Mouse (Mus musculus) midbrain, postnatal 0 days (tissue): ENCODE measurements around the gene Sec24c. TPM values are rescaled to one million over a fixed set of nuclear protein-coding genes. Genes with fewer than 3 reads are reported as not detected.

Source experiments
- ATAC-seq: fragments of 200-750 bp; cut with Nextera tagmentation; 2 replicates; pipeline ENCODE4 v1.8.0; 2017; ENCODE audit warnings: moderate number of reproducible peaks, mild to moderate bottlenecking, moderate TSS enrichment, moderate library complexity; ENCODE audit not compliant: low FRiP score
- DNase-seq: peaks from one replicate; pipeline ENCODE4 v3.0.0-alpha.2; 2015; ENCODE audit warnings: low spot score
- H3K27ac ChIP-seq: fragments of 300-500 bp; sonication (generic); 2 replicates; pipeline ENCODE4 v1.5.1; 2014; ENCODE audit warnings: low read depth, mild to moderate bottlenecking, low read length, mixed read lengths
- H3K27me3 ChIP-seq: fragments of 300-500 bp; sonication (generic); 2 replicates; pipeline ENCODE4 v1.6.1; 2014; ENCODE audit warnings: low read length, control low read depth, mixed read lengths; ENCODE audit not compliant: insufficient read depth
- H3K36me3 ChIP-seq: fragments of 300-500 bp; sonication (generic); 2 replicates; pipeline ENCODE4 v1.6.1; 2014; ENCODE audit warnings: low read length, control low read depth, mixed read lengths; ENCODE audit not compliant: insufficient read depth
- H3K4me1 ChIP-seq: fragments of 300-500 bp; sonication (generic); 2 replicates; pipeline ENCODE4 v1.6.1; 2014; ENCODE audit warnings: mild to moderate bottlenecking, control low read depth, antibody characterized with exemption, low read length, mixed read lengths; ENCODE audit not compliant: insufficient read depth
- H3K4me2 ChIP-seq: fragments of 300-500 bp; sonication (generic); 2 replicates; pipeline ENCODE4 v1.6.1; 2014; ENCODE audit warnings: low read depth, mild to moderate bottlenecking, low read length, mixed read lengths; ENCODE audit not compliant: poor library complexity, severe bottlenecking
- H3K4me3 ChIP-seq: fragments of 300-500 bp; sonication (generic); 2 replicates; pipeline ENCODE4 v1.5.1; 2014; ENCODE audit warnings: low read depth, mild to moderate bottlenecking, low read length, moderate library complexity
- H3K9ac ChIP-seq: fragments of 300-500 bp; sonication (generic); replicated peaks from 2 replicates; pipeline ENCODE4 v1.6.1; 2014; ENCODE audit warnings: mild to moderate bottlenecking, low read length, moderate library complexity, mixed read lengths; ENCODE audit not compliant: poor library complexity, severe bottlenecking
- H3K9me3 ChIP-seq: fragments of 300-500 bp; sonication (generic); 2 replicates; pipeline ENCODE4 v1.6.1; 2016; ENCODE audit warnings: low read length, control low read depth
- CTCF ChIP-seq: IDR thresholded peaks from 2 replicates; pipeline ENCODE4 v1.5.1; 2016; ENCODE audit warnings: antibody characterized with exemption, mild to moderate bottlenecking
- WGBS: fragments of 180-500 bp; shearing (Covaris S2); extraction: QIAGEN DNeasy Blood & Tissue Kit; methylation state at CpG from one replicate; pipeline ENCODE4 v1.1.7; 2014; 5-methylcytosine and 5-hydroxymethylcytosine counted together
- polyA plus RNA-seq: library from polyadenylated mRNA; unstranded; fragments of >200 nt; fragmentation: Nextera tagmentation; extraction: Ambion mirVana; gene quantifications from 2 replicates; pipeline ENCODE4 v1.2.1, GENCODE M21; 2015
- total RNA-seq: library from RNA; depleted of rRNA; stranded (reverse); fragments of >200 nt; gene quantifications from 2 replicates; pipeline ENCODE4 v1.2.3, GENCODE M21; 2014

Sec24c gene
- total and polyA plus RNA-seq, 2 experiments from 2014 or later = 63.7 to 141 TPM

GRCm38 (mm10) chr14:20637818-20638574 is 36.1 kb upstream of the Sec24c start:
- Histone ChIP-seq H3K27me3 (no peaks in the 10 kb centered on the region), H3K27ac (no peak overlapping the region), H3K4me3 (no peak overlapping the region), H3K9ac (no peak overlapping the region), H3K4me1 (0 out of 2 replicates have a peak, but pooled peaks cover 4% of the 10 kb centered on the region), H3K36me3 (no peaks in the 10 kb centered on the region), H3K9me3 (no peaks in the 10 kb centered on the region), H3K4me2 (no peak overlapping the region)
- ATAC-seq (no peak), DNase-seq (no peak)
- WGBS = 88% methylated on average over 2 of the region's 2 CpGs
- no peak for TF ChIP-seq CTCF

DNA sequence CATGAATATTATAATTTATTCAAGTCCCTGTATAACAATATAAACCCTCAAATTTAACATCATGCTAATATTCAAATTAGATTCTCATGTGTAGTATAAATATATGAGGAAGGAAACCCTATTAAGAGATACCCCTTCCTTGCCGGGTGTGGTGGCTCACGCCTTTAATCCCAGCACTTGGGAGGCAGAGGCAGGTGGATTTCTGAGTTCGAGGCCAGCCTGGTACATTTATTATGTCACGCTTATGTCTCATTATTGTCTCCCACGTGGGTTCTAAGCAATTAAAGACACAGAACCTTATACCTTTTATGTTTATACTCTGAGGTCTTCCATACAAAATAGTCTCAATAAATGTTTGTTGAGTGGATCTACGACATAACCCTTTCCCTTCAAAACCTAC is 35.4 kb upstream of the Sec24c start:
- H3K9me3 ChIP-seq = no peaks in the 10 kb centered on the region
- WGBS = 93% methylated on average over 6 of the region's 6 CpGs

DNA sequence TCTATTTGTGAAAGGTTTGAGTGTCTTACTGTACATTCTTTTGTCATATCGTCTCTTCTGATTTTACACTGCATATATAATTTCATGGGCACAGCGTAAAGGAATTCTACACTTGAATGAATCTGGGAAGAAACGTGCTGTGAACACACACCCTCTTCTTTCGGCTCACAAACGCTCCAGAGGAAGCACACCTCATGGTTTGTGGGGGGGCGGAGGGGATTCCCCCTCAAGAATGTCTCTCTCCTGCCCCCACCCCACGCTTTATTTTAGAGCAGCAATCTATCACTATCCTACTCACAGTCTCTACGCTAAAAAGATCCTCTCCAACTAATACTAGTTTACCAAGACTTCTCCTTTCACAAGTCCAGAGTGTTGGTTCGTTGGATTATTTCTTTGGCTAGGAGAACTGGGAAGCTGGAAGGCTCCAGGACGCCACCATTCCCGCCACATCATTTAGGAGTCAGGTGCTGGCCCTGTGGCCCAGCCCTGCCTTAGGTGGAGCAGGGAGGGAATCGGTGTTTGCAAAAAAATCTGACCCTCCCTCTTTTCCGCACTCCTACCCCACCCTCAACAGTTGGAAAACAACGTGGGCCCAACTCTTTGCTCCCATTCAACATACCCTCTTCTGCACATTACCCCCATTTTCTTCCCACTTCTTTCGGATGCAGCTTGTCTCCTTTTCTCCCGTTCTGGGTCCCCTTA is 34.0 kb upstream of the Sec24c start:
- peak; percentile 8 for DNase-seq
- no peak for TF ChIP-seq CTCF
- peak overlapping the region; percentile 78 for H3K4me3 ChIP-seq
- 1% methylated on average over 16 of the region's 16 CpGs for WGBS
- H3K4me2 ChIP-seq = peak overlapping the region; percentile 71
- ATAC-seq = peak; percentile 67
- 0 out of 2 replicates have a peak, but pooled peaks cover 4% of the 10 kb centered on the region for H3K4me1 ChIP-seq
- peak overlapping the region; percentile 90 for H3K27ac ChIP-seq
- peak overlapping the region; percentile 80 for H3K9ac ChIP-seq
- no peaks in the 10 kb centered on the region for H3K36me3 ChIP-seq
- H3K9me3 ChIP-seq = no peaks in the 10 kb centered on the region
- H3K27me3 ChIP-seq = no peaks in the 10 kb centered on the region

More for the DNA sequence above, 35.4 kb upstream of the Sec24c start:
- Histone ChIP-seq H3K27me3 (no peaks in the 10 kb centered on the region), H3K4me1 (0 out of 2 replicates have a peak, but pooled peaks cover 4% of the 10 kb centered on the region), H3K4me2 (no peak overlapping the region), H3K4me3 (no peak overlapping the region), H3K36me3 (no peaks in the 10 kb centered on the region), H3K9ac (no peak overlapping the region), H3K27ac (no peak overlapping the region)
- ATAC-seq = no peak
- TF ChIP-seq CTCF = no peak
- no peak for DNase-seq

DNA sequence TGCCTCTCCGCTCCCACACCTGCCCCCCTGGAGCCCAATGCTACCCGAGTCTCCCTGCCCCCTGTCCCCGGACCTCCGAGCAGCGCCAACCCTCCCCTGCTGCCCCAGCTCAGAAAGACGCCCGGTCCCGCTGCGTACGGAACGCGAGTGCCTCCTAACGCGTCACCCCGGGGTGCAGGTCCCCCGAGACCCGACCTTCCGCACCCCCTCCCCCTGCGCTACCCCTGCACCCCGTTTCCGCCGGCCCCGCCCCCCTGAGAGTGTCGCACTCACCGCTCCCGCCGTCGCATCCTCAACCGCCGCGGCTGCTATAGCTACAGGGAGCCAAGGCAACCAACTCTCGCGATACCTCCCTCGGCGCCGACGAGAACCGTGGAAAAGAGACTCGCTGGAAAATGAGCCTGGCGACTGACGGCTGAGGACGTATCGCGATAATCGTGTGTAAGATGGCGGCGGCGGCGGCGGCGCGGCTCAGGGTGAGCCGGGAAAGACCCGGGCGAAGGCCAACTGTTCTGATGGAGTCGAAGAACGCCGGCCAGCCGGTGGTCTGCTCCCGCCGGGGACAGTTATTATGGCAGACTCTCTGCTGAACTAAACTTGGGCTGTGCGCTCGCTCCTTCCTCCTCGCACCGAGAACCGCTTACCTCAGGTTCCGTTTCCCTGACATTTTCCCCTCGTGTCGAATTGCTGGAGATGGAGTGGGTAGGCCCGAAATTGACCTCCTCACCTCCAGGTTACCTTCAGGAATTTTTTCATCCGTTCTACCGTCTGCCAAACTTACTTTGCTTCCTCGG is 33.3 kb upstream of the Sec24c start, which contains the start of gene Usp54:
Gene Usp54, minus strand, starts transcription at position 420 of the 794 bp plus-strand sequence.
- ATAC-seq = peak; percentile 97
- Histone ChIP-seq H3K9me3 (no peaks in the 10 kb centered on the region), H3K27ac (peak within 1 kb of the TSS; percentile 93), H3K36me3 (no peaks in the 10 kb centered on the region), H3K9ac (peak within 1 kb of the TSS; percentile 80), H3K4me1 (0 out of 2 replicates have a peak, but pooled peaks cover 4% of the 10 kb centered on the region), H3K4me2 (peak within 1 kb of the TSS; percentile 71), H3K4me3 (peak within 1 kb of the TSS; percentile 78), H3K27me3 (no peaks in the 10 kb centered on the region)
- peak; percentile 98 for DNase-seq
- no peak for TF ChIP-seq CTCF
- WGBS = under 1% methylated on average over 72 of the region's 73 CpGs

DNA sequence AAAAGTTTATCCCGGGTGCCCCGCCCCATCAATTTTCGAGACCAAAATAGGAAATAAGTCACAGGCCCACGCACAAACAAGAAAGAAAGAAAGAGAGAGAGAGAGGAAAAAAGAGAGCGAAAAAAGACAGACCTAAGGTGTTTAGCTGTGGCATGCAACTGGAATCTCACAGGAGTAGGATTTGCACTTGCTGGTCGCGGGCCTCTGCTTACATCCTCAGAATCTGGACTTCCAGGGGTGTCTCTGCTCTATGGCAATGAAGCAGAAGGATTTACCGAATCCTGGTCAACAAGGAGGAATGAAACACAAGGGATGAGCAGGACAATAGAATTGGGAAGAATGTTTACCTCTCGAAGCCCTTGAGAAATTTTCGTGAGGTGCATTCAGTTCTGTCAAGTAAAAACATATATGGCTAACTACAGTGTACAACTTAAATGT is 32.7 kb upstream of the Sec24c start:
- 11% methylated on average over 10 of the region's 10 CpGs for WGBS
- ATAC-seq = no peak

More for the DNA sequence above, 32.7 kb upstream of the Sec24c start:
- Histone ChIP-seq H3K27ac (peak overlapping the region; percentile 93), H3K27me3 (no peaks in the 10 kb centered on the region), H3K4me1 (0 out of 2 replicates have a peak, but pooled peaks cover 4% of the 10 kb centered on the region), H3K4me3 (peak overlapping the region; percentile 78), H3K9me3 (no peaks in the 10 kb centered on the region), H3K4me2 (peak overlapping the region; percentile 71), H3K36me3 (no peaks in the 10 kb centered on the region), H3K9ac (peak overlapping the region; percentile 80)
- TF ChIP-seq CTCF = no peak
- no peak for DNase-seq
